Mouse (Mus musculus): Measurements from ENCODE around the gene Sel1l2.

DNA sequence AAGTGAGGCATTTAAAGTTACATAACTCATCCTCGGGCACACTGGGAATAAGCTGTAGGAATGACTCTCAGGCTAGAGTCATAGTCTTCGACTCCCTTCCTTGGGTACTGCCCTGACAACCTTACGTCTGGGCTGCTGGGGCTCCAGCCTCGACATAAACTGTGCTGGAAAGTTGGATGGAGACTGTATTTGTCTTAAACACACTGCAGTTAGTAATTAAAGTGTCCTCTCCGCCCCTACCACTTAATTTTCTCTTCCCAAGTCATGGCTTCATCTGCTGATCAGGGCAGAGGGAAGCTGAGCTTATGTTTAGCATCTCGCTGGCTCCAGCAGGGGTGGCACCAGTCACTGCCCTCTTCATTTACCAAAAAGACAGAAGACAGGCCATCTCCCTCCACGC, 135.2 kb downstream of the Sel1l2 start:
- no peak for TF ChIP-seq HCFC1 (IDR thresholded peaks at IDR 0.05; ENCODE audit: borderline replicate concordance, insufficient read depth, low read length)
- no peak for TF ChIP-seq MAFK (IDR thresholded peaks at IDR 0.05; ENCODE audit: insufficient read depth, low read depth, low read length)
- TF ChIP-seq ZC3H11A (IDR thresholded peaks at IDR 0.05; ENCODE audit: borderline replicate concordance, low read depth, low read length), result no peak
- TF ChIP-seq CHD2 (IDR thresholded peaks at IDR 0.05; ENCODE audit: low read depth, low read length), result no peak
- no peak for TF ChIP-seq ZNF384 (IDR thresholded peaks at IDR 0.05; ENCODE audit: low read depth, low read length)

Data from ES-E14 (cell line).